Mouse (Mus musculus) neural tube, embryonic 11.5 days (tissue): ENCODE data around the gene Fignl1. TPM values are rescaled to one million over a fixed set of nuclear protein-coding genes. Genes with fewer than 3 reads are reported as not detected.

Experiments used
- ATAC-seq: fragments of 200-750 bp; cut with Nextera tagmentation; 2 replicates; pipeline ENCODE4 v1.8.0; 2017; ENCODE audit warnings: moderate number of reproducible peaks, mild to moderate bottlenecking, moderate TSS enrichment, moderate library complexity; ENCODE audit not compliant: insufficient read depth, low FRiP score, low TSS enrichment
- DNase-seq: peaks from one replicate; pipeline ENCODE4 v3.0.0-alpha.2; 2015; ENCODE audit warnings: low spot score
- H3K27ac ChIP-seq: fragments of 300-500 bp; sonication (generic); 2 replicates; pipeline ENCODE4 v1.5.1; 2014; ENCODE audit warnings: low read depth, mild to moderate bottlenecking, low read length
- H3K27me3 ChIP-seq: fragments of 300-500 bp; sonication (generic); 2 replicates; pipeline ENCODE4 v1.6.1; 2014; ENCODE audit warnings: mild to moderate bottlenecking, low read length, mixed read lengths; ENCODE audit not compliant: control insufficient read depth, insufficient read depth
- H3K36me3 ChIP-seq: fragments of 300-500 bp; sonication (generic); 2 replicates; pipeline ENCODE4 v1.6.1; 2014; ENCODE audit warnings: mild to moderate bottlenecking, low read length, moderate library complexity, mixed read lengths; ENCODE audit not compliant: control insufficient read depth, insufficient read depth
- H3K4me1 ChIP-seq: fragments of 300-500 bp; sonication (generic); 2 replicates; pipeline ENCODE4 v1.6.1; 2014; ENCODE audit warnings: low read length, mixed read lengths; ENCODE audit not compliant: control insufficient read depth, insufficient read depth
- H3K4me2 ChIP-seq: fragments of 300-500 bp; sonication (generic); 2 replicates; pipeline ENCODE4 v1.6.1; 2014; ENCODE audit warnings: low read depth, mild to moderate bottlenecking, moderate library complexity
- H3K4me3 ChIP-seq: fragments of 300-500 bp; sonication (generic); 2 replicates; pipeline ENCODE4 v1.5.1; 2014; ENCODE audit warnings: low read depth, low read length
- H3K9ac ChIP-seq: fragments of 300-500 bp; sonication (generic); 2 replicates; pipeline ENCODE4 v1.6.1; 2014; ENCODE audit warnings: mild to moderate bottlenecking, low read length
- H3K9me3 ChIP-seq: fragments of 300-500 bp; sonication (generic); 2 replicates; pipeline ENCODE4 v1.6.1; 2016; ENCODE audit warnings: low read length; ENCODE audit not compliant: control insufficient read depth
- WGBS: fragments of 180-500 bp; shearing (Covaris S2); extraction: QIAGEN DNeasy Blood & Tissue Kit; methylation state at CpG from one replicate; pipeline ENCODE4 v1.1.7; 2014; 5-methylcytosine and 5-hydroxymethylcytosine counted together
- polyA plus RNA-seq: library from polyadenylated mRNA; unstranded; fragments of >200 nt; fragmentation: Nextera tagmentation; extraction: Ambion mirVana; gene quantifications from 2 replicates; pipeline ENCODE4 v1.2.1, GENCODE M21; 2014

Fignl1 gene
- polyA plus RNA-seq, 1 experiment from 2014 or later: 76.6 TPM

DNA sequence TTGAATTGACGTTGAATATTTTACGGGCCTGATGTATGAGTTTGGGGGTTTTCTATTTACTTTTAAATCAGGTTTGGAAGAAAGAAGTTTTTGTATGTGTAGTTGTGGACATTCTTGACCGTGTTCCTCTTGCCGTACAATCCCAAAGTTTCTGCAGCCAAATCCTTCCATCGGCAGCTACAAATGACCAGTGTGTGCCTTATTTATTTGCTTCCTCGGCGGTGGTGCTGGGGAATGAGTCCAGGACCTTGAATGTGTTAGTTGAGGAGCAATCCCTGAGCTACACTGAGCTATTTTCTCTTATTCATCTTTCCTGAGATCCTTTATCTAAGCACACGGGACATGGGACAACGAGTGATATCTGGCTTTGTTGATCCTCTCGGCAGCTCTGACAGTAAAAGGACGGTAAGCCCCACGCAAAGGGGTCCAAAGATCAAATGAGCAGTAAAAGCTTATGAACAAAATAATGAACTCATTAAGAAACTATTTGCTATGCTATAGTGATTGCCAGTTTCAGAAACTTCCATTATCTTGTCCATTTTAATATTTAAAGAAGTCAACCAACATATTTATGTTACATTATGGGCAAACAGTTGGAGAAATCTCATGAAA is 22.2 kb upstream of the Fignl1 start:
- Histone ChIP-seq H3K9me3 (no peaks in the 10 kb centered on the region), H3K36me3 (no peaks in the 10 kb centered on the region), H3K4me3 (no peak overlapping the region), H3K4me1 (peaks cover 44% of the 10 kb centered on the region), H3K27me3 (no peaks in the 10 kb centered on the region), H3K27ac (peak overlapping the region; percentile 77), H3K9ac (peak overlapping the region; percentile 18; the same call in 1 of the 2 replicates), H3K4me2 (no peak overlapping the region)
- 23% methylated on average over 12 of the region's 12 CpGs for WGBS
- no peak for DNase-seq
- no peak for ATAC-seq

DNA sequence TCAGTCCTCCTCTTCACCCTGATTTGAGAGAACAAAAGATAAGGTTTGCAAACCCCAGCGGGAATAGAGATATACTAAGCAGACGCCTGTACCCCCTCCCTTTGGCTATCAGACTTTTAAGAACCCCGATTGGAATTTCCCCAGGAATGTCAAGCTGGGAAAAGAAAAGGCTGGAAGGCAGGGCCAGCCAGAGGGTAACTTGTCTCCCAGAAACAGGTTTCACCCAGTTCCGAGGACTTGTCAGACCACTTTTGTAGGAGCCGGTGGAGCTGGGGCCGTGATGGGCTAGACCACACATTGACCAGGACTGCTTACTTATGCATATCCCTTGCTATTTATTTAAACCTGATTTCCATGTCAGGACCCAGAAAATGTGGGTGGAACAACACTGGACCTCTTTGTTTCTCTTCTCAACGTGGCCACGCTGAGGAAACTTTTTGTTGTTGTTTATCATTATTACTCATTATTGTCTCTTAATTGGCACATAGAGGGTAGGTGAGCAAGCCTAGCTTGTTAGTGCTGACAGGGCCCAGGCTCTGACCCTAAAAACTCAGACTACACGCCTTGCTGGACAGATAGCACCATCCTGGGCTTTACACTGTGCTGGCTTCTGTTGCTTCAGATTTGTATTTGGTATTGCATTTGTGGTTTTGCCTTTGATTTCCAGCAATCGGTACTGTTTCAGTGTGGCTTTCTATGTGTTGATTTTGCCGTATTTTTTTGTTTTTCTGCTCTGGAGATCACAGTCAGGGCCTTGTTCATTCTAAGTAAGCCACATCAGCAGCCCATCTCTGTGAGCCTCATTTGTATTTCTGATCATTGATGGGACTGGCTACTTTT is 20.6 kb upstream of the Fignl1 start:
- Histone ChIP-seq H3K27me3 (no peaks in the 10 kb centered on the region), H3K4me3 (no peak overlapping the region), H3K9ac (peak overlapping the region; percentile 2; the same call in 1 of the 2 replicates), H3K4me1 (peaks cover 53% of the 10 kb centered on the region), H3K4me2 (no peak overlapping the region), H3K9me3 (no peaks in the 10 kb centered on the region), H3K36me3 (no peaks in the 10 kb centered on the region), H3K27ac (peak overlapping the region; percentile 76)
- DNase-seq: peak; percentile 52
- no peak for ATAC-seq
- 22% methylated on average over 11 of the region's 11 CpGs for WGBS

DNA sequence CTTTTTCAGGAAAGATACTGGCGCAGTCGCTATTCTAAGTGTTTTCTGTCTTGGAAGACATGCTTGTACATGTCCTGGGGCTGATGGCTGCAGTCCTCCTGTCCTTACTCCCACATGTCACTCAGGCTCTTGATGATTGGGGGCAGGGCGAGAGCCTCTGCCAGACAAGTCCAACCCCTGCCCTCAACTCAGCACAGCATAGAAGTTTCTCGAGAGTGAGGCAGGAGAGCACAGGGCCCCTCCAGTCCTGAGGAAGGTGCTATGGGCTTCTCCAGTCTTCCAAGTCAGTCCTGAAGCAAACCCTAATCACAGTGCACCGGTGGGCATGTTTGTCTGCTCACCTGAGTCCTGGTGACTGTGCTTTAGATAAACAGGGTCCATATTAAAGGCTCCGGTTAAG is 20.0 kb upstream of the Fignl1 start:
- Histone ChIP-seq H3K36me3 (no peaks in the 10 kb centered on the region), H3K9me3 (no peaks in the 10 kb centered on the region), H3K27ac (peak overlapping the region; percentile 76), H3K4me3 (no peak overlapping the region), H3K27me3 (no peaks in the 10 kb centered on the region), H3K4me2 (no peak overlapping the region), H3K4me1 (peaks cover 55% of the 10 kb centered on the region), H3K9ac (peak overlapping the region; percentile 2; the same call in 1 of the 2 replicates)
- DNase-seq (peak; percentile 26), ATAC-seq (peak; percentile 14; the same call in 1 of the 2 replicates)
- WGBS: 31% methylated on average over 6 of the region's 6 CpGs

DNA sequence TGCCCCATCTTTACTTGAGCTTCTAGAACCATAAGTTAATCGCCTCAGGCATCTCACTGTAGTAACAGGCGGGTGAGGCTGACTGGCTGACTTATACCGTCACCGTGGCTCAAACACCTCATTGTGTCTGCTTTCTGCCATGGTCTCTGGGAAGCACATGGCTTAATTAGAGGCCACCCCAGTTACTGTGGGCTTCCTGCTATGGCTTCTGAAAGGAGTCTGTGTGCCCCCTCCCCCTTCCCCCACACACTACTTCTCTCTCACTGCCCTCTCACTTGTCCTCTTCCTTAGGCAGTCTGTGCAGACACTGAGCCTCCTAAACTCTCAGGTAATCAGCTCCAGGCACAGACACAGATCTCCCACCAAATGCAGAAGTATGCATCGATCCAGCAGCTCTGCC is 19.5 kb upstream of the Fignl1 start:
- WGBS: 17% methylated on average over 5 of the region's 5 CpGs
- Histone ChIP-seq H3K4me2 (no peak overlapping the region), H3K36me3 (no peaks in the 10 kb centered on the region), H3K4me3 (no peak overlapping the region), H3K27me3 (no peaks in the 10 kb centered on the region), H3K9ac (no peak overlapping the region), H3K9me3 (no peaks in the 10 kb centered on the region), H3K27ac (peak overlapping the region; percentile 76), H3K4me1 (peaks cover 60% of the 10 kb centered on the region)
- DNase-seq: peak; percentile 61
- peak; percentile 40 for ATAC-seq

DNA sequence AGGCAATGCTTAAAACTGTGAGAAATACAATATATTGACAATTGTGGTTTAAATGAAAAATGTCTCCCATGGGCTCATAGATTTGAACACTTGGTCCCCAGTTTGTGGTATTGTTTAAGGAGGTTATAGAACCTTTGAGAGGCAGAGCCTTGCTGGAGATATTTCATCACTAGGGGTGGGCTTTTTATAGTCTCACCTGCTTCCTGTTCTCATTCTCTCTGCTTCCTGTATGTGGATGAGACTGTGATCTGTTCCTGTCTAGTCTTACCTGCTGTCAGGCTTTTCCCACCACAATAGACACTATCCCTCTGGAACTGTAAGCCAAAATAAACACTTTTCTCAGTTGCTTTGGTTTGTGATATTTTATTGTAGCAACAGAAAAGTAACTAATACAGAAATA is 17.7 kb upstream of the Fignl1 start:
- H3K4me1 ChIP-seq: peaks cover 60% of the 10 kb centered on the region
- no peaks in the 10 kb centered on the region for H3K27me3 ChIP-seq
- no peak overlapping the region for H3K9ac ChIP-seq
- no peak overlapping the region for H3K4me3 ChIP-seq
- H3K36me3 ChIP-seq: no peaks in the 10 kb centered on the region
- no peaks in the 10 kb centered on the region for H3K9me3 ChIP-seq
- no peak for ATAC-seq
- no peak overlapping the region for H3K27ac ChIP-seq
- DNase-seq: no peak
- no peak overlapping the region for H3K4me2 ChIP-seq

DNA sequence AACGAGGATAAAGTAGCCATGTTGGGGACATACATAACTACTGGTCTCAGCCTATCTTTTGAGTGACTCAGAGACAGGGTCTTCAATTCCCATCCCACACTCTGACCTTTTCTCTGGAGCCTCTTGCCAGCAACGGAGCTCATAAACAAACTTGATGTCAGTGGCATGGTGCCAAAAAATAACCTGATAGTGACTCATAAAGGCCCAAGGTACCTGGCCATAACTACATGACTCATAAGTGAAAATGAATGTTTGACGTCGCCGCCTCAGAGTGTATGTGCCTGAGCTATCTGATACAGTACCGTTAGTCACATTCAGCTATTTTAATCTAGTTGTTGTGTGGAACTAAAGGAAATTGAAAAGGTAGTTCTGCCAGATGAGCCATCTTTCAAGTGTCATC is 16.9 kb upstream of the Fignl1 start:
- 83% methylated on average over 6 of the region's 6 CpGs for WGBS
- ATAC-seq: no peak
- no peak overlapping the region for H3K27ac ChIP-seq

DNA sequence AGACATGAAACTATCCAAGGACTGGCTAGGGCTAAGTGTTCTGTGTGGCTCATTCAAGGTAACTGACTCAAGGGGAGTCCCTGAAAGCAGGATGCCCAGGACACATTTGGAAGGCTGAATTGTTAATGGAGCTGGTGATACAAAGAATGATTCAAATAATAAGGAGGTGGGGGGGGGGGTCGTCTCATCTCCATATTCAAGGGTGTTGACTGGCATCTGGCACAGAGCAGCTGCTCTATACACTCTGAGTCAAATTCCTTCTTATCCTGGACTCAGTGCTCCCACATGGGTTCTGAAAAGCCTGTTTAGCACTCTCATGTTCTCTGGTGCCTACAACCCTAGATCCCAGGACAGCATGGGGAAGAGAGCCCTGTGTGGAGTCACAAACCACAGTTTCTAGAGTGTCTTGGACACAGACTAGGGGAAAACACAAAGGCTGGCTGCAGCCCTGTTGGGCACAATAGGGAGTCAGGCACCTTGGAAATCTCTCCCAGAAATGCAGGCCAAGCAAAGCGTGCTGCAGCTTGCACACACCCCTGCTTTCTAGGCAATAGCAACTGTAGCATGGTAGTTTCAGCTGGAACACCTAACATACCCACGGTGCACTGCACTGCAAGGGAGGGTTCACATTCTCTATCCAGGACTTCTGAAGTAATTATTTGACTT is 16.3 kb upstream of the Fignl1 start:
- Histone ChIP-seq H3K27ac (0 out of 2 replicates have a peak overlapping the region, but pooled peaks have one; percentile 7), H3K9ac (no peak overlapping the region), H3K4me2 (no peak overlapping the region), H3K27me3 (no peaks in the 10 kb centered on the region), H3K36me3 (no peaks in the 10 kb centered on the region), H3K4me1 (peaks cover 58% of the 10 kb centered on the region), H3K4me3 (no peak overlapping the region), H3K9me3 (no peaks in the 10 kb centered on the region)
- WGBS: 44% methylated on average over 3 of the region's 3 CpGs
- ATAC-seq: no peak
- no peak for DNase-seq

More for the DNA sequence above, 16.9 kb upstream of the Fignl1 start:
- peaks cover 61% of the 10 kb centered on the region for H3K4me1 ChIP-seq
- no peak for DNase-seq
- H3K4me2 ChIP-seq: no peak overlapping the region
- no peaks in the 10 kb centered on the region for H3K9me3 ChIP-seq
- no peaks in the 10 kb centered on the region for H3K27me3 ChIP-seq
- no peak overlapping the region for H3K4me3 ChIP-seq
- no peaks in the 10 kb centered on the region for H3K36me3 ChIP-seq
- H3K9ac ChIP-seq: no peak overlapping the region

DNA sequence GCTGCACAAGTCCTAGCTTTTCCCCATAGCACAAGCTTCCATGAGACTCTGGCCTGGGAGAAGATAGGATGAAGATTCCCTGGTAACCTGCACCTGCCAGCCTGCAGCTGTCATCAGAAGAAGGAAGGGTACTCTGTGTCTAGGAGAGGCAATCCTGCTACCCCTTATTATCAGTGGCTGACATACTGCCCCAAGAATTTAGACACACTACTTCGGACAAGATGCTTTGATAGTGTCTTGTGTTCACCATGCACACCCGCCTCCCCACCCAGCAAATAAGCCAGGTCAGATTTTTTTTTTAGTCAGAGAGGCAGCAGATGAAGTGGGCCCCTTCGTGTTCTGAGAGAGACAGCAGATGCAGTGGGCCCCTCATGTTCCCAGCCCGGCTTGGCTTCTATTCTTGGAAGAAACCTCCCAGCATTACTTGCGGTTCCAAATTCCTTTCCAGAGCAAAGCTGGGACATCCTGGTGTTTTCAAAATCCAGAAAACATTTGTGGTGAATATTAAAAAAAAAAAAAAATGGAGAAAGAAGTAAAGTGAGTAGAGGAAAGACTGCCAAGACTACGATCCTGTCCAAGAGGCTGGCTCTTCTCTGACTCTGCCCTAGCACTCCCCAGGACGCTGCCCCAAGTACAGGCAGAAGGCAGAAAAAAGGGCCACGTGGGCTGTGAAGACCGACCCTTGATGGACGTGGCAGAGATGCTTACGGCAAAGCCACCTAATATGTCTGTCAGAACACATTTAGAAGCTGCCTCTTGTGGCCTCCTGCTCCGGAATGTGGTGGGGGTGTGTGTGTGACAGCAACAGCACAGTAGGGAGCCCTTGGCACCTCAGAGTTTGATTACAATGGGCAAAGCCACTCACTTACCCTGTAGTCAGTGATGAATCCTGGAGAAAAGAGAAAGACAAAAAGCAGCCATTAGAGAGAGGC is 15.5 kb upstream of the Fignl1 start:
- H3K4me3 ChIP-seq: no peak overlapping the region
- DNase-seq: no peak
- H3K27me3 ChIP-seq: no peaks in the 10 kb centered on the region
- no peak overlapping the region; the same call in 1 of the 2 replicates for H3K9ac ChIP-seq
- ATAC-seq: no peak
- H3K4me1 ChIP-seq: peaks cover 53% of the 10 kb centered on the region
- peak overlapping the region; percentile 14; the same call in 1 of the 2 replicates for H3K27ac ChIP-seq
- WGBS: 20% methylated on average over 12 of the region's 12 CpGs
- H3K4me2 ChIP-seq: no peak overlapping the region
- H3K36me3 ChIP-seq: no peaks in the 10 kb centered on the region
- H3K9me3 ChIP-seq: no peaks in the 10 kb centered on the region
